In the genomic region with DNA sequence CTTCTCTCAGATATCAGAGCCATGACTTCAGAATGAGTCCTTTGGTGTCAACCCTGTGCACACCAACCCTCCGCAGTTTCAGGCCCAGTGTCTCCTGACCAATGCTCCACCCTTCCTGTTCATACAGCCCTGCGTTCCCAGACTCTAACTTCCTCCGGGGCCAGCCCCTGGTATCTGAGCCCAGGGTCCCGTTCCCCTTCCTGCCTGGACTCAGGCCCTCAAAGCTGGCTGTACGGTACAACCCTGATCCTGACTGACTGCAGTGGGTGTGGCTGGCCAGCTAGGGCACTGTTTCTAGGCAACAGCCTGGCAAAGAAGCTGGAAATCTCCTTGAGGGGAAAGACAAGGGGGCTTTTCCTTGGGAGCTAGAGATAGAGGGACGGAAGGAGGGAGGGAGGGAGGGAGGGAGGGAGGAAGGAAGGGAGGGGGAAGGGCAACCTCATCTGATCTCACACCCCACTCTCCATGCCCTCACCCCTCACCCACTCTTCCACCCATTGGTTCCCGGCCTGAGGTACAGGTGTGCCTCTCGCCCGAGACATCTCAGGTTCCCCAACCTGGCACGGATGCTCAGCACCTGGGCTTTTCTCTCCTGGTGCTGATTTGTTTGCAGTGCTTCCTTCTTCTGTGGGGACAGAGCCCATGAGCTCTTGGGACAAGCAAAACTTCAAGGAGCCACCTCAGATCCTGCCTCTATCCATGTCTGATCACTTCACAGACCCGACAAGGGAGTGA, we compare ENCODE assay signal across 9 mouse cellular contexts. TPM values are rescaled to one million over a fixed set of nuclear protein-coding genes. Genes with fewer than 3 reads are reported as not detected.
DNase-seq lines count a peak whose midpoint lies in the region; ATAC-seq and TF ChIP-seq lines count a peak whose summit lies in the region.
"Had no signal": no experiment of that assay in that cellular context is flagged by ENCODE, and none has a peak within 500 bp of the region (broad histone marks: within the 10 kb centered on the region; RNA-seq: fewer than 3 reads in every experiment).

No protein-coding gene starts in this region.

- no peak overlapping the region for H3K9ac ChIP-seq in lung, embryonic 15.5 days
- 0 out of 2 replicates have a peak overlapping the region, but pooled peaks have one; percentile 36 for H3K9ac ChIP-seq in forebrain, embryonic 12.5 days
- H3K9ac ChIP-seq in limb, embryonic 15.5 days: no peak overlapping the region
- H3K9ac ChIP-seq: liver, embryonic 15.5 days had no signal

- H3K4me2 ChIP-seq in lung, embryonic 15.5 days: no peak overlapping the region
- H3K4me2 ChIP-seq in forebrain, embryonic 12.5 days: no peak overlapping the region
- H3K4me2 ChIP-seq in limb, embryonic 15.5 days: no peak overlapping the region

- peak; percentile 60 for ATAC-seq in lung, embryonic 15.5 days (ENCODE audit: borderline replicate concordance, extremely low read depth, low FRiP score, low TSS enrichment)
- peak; percentile 45; the same call in 1 of the 2 replicates for ATAC-seq in forebrain, embryonic 12.5 days (ENCODE audit: low FRiP score)
- ATAC-seq in limb, embryonic 15.5 days (ENCODE audit: insufficient number of reproducible peaks, low FRiP score, low TSS enrichment, low read depth): no peak

- H3K9me3 ChIP-seq in lung, embryonic 15.5 days: no peaks in the 10 kb centered on the region
- H3K9me3 ChIP-seq in forebrain, embryonic 12.5 days: no peaks in the 10 kb centered on the region
- H3K9me3 ChIP-seq in limb, embryonic 15.5 days: no peaks in the 10 kb centered on the region
- H3K9me3 ChIP-seq: liver, embryonic 15.5 days had no signal

- TF ChIP-seq POLR2A in lung, adult 2 months (IDR thresholded peaks at IDR 0.05; ENCODE audit: borderline replicate concordance, extremely low read depth, low read depth, low read length): no peak
- TF ChIP-seq POLR2A in small intestine, adult 2 months (IDR thresholded peaks at IDR 0.05; ENCODE audit: low read depth, low read length): no peak

- peaks cover 29% of the 10 kb centered on the region for H3K4me1 ChIP-seq in lung, embryonic 15.5 days
- H3K4me1 ChIP-seq in lung, adult 2 months (ENCODE audit: control insufficient read depth, insufficient read depth, low read length): peaks cover 4% of the 10 kb centered on the region
- H3K4me1 ChIP-seq in forebrain, embryonic 12.5 days: peaks cover 52% of the 10 kb centered on the region
- peaks cover 65% of the 10 kb centered on the region for H3K4me1 ChIP-seq in limb, embryonic 15.5 days
- H3K4me1 ChIP-seq in small intestine, adult 2 months (ENCODE audit: control insufficient read depth, insufficient read depth, insufficient read length, low read length): peaks cover 5% of the 10 kb centered on the region; the same call in 1 of the 2 replicates

- no peaks in the 10 kb centered on the region for H3K27me3 ChIP-seq in lung, embryonic 15.5 days
- peaks cover 62% of the 10 kb centered on the region for H3K27me3 ChIP-seq in forebrain, embryonic 12.5 days
- no peaks in the 10 kb centered on the region for H3K27me3 ChIP-seq in limb, embryonic 15.5 days
- no peaks in the 10 kb centered on the region for H3K27me3 ChIP-seq in small intestine, adult 2 months (ENCODE audit: control insufficient read depth, insufficient read depth, low read length)

- DNase-seq in lung, adult 2 months: no peak
- DNase-seq in retina, embryonic 14.5 days (ENCODE audit: low spot score): no peak
- DNase-seq in spleen, adult 12 weeks (ENCODE audit: low spot score): no peak
- DNase-seq in kidney, adult 18-20 months: no peak

- 42% methylated on average over 11 of the region's 11 CpGs for WGBS in lung, embryonic 15.5 days
- 39% methylated on average over 11 of the region's 11 CpGs for WGBS in lung, adult 2 months
- 46% methylated on average over 10 of the region's 11 CpGs for WGBS in forebrain, embryonic 12.5 days
- WGBS in limb, embryonic 15.5 days: 59% methylated on average over 10 of the region's 11 CpGs
- WGBS in small intestine, adult 2 months: 48% methylated on average over 11 of the region's 11 CpGs

- no peak overlapping the region for H3K4me3 ChIP-seq in lung, embryonic 15.5 days
- no peak overlapping the region for H3K4me3 ChIP-seq in lung, adult 2 months (replicated peaks; ENCODE audit: extremely low read depth, low read depth, low read length)
- no peak overlapping the region for H3K4me3 ChIP-seq in forebrain, embryonic 12.5 days (replicated peaks)
- no peak overlapping the region for H3K4me3 ChIP-seq in limb, embryonic 15.5 days
- no peak overlapping the region for H3K4me3 ChIP-seq in small intestine, adult 2 months (ENCODE audit: low read depth, low read length)
- H3K4me3 ChIP-seq: liver, embryonic 15.5 days had no signal

- H3K36me3 ChIP-seq in lung, embryonic 15.5 days: no peaks in the 10 kb centered on the region
- no peaks in the 10 kb centered on the region for H3K36me3 ChIP-seq in forebrain, embryonic 12.5 days (replicated peaks)
- H3K36me3 ChIP-seq in limb, embryonic 15.5 days: no peaks in the 10 kb centered on the region
- no peaks in the 10 kb centered on the region for H3K36me3 ChIP-seq in small intestine, adult 2 months (ENCODE audit: control insufficient read depth, insufficient read depth, low read length)
- H3K36me3 ChIP-seq: liver, embryonic 15.5 days had no signal

- no peak for TF ChIP-seq CTCF in lung, adult 2 months (IDR thresholded peaks at IDR 0.05; ENCODE audit: insufficient read depth, low read length)
- no peak for TF ChIP-seq CTCF in small intestine, adult 2 months (IDR thresholded peaks at IDR 0.05; ENCODE audit: extremely low read depth, insufficient read length, insufficient replicate concordance, low read depth, low read length)

- H3K27ac ChIP-seq in lung, embryonic 15.5 days: peak overlapping the region; percentile 66
- H3K27ac ChIP-seq in forebrain, embryonic 12.5 days: no peak overlapping the region
- H3K27ac ChIP-seq in limb, embryonic 15.5 days: 0 out of 2 replicates have a peak overlapping the region, but pooled peaks have one; percentile 79
- H3K27ac ChIP-seq in small intestine, adult 2 months (ENCODE audit: insufficient read depth, low read depth, low read length): peak overlapping the region; percentile 59
- H3K27ac ChIP-seq: liver, embryonic 15.5 days had no signal

RNA-seq across cellular contexts. Expression of a gene that starts 9.9 kb away (rescaled TPM):
- 0.96 and 1.3 TPM in 2 replicates for polyA plus RNA-seq in lung, embryonic 15.5 days (2015; fragmentation: Nextera tagmentation; extraction: Ambion mirVana)
- polyA plus RNA-seq in lung, adult 2 months (2012; rRNA removed): 1.7 and 2.4 TPM in 2 replicates
- 24.8 and 24.9 TPM in 2 replicates for polyA plus RNA-seq in forebrain, embryonic 12.5 days (2016; fragmentation: Nextera tagmentation; extraction: Ambion mirVana)
- polyA plus RNA-seq in limb, embryonic 15.5 days (2015; fragmentation: Nextera tagmentation; extraction: Ambion mirVana): 0.31 and 0.36 TPM in 2 replicates
- polyA plus RNA-seq in small intestine, adult 2 months (2012; rRNA removed): 0.14 and 0.48 TPM in 2 replicates
